Mouse (Mus musculus) heart, embryonic 14.5 days (tissue): ENCODE measurements around the gene Ctsw. TPM values are rescaled to one million over a fixed set of nuclear protein-coding genes. Genes with fewer than 3 reads are reported as not detected.

Experiments used
- ATAC-seq: fragments of 200-750 bp; cut with Nextera tagmentation; 2 replicates; pipeline ENCODE4 v1.8.0; 2017; ENCODE audit warnings: low read depth, moderate TSS enrichment; ENCODE audit not compliant: insufficient number of reproducible peaks, insufficient read depth, low FRiP score
- H3K27ac ChIP-seq, 2 experiments: fragments of 200-500 bp in 1 of 2; fragments of 300-500 bp in 1 of 2; sonication (generic) in 1 of 2; replicated peaks in 1 of 2; 2 replicates each; pipeline ENCODE4 v1.5.1; 2012 to 2014; ENCODE audit warnings: low read depth in 2 of 2, low read length in 2 of 2, control low read depth in 1 of 2, mild to moderate bottlenecking in 1 of 2, mixed read lengths in 1 of 2; ENCODE audit not compliant: control insufficient read depth in 1 of 2, insufficient read depth in 1 of 2
- H3K27me3 ChIP-seq: fragments of 300-500 bp; sonication (generic); 2 replicates; pipeline ENCODE4 v1.6.1; 2014; ENCODE audit warnings: mild to moderate bottlenecking, low read length, control low read depth; ENCODE audit not compliant: control insufficient read depth, insufficient read depth
- H3K36me3 ChIP-seq: fragments of 300-500 bp; sonication (generic); 2 replicates; pipeline ENCODE4 v1.6.1; 2014; ENCODE audit warnings: mild to moderate bottlenecking, control low read depth, low read length, mixed read lengths; ENCODE audit not compliant: control insufficient read depth, insufficient read depth
- H3K4me1 ChIP-seq, 2 experiments: fragments of 200-500 bp in 1 of 2; fragments of 300-500 bp in 1 of 2; sonication (generic) in 1 of 2; 2 replicates each; pipeline ENCODE4 v1.6.1; 2012 to 2014; ENCODE audit warnings: low read length in 2 of 2, control low read depth in 1 of 2, mixed read lengths in 1 of 2; ENCODE audit not compliant: control insufficient read depth in 2 of 2, insufficient read depth in 2 of 2
- H3K4me2 ChIP-seq: fragments of 300-500 bp; sonication (generic); 2 replicates; pipeline ENCODE4 v1.6.1; 2014; ENCODE audit warnings: mild to moderate bottlenecking, low read length
- H3K4me3 ChIP-seq, 2 experiments: fragments of 200-500 bp in 1 of 2; fragments of 300-500 bp in 1 of 2; sonication (generic) in 1 of 2; 2 replicates each; pipeline ENCODE4 v1.5.1; 2012 to 2014; ENCODE audit warnings: low read length in 2 of 2, mild to moderate bottlenecking in 2 of 2, control low read depth in 1 of 2, low read depth in 1 of 2, moderate library complexity in 1 of 2; ENCODE audit not compliant: control insufficient read depth in 1 of 2, insufficient read depth in 1 of 2
- H3K9ac ChIP-seq: fragments of 300-500 bp; sonication (generic); 2 replicates; pipeline ENCODE4 v1.6.1; 2014; ENCODE audit warnings: mild to moderate bottlenecking, low read length
- H3K9me3 ChIP-seq: fragments of 300-500 bp; sonication (generic); 2 replicates; pipeline ENCODE4 v1.6.1; 2016; ENCODE audit warnings: low read length, control low read depth; ENCODE audit not compliant: control insufficient read depth
- WGBS: fragments of 180-500 bp; shearing (Covaris S2); extraction: QIAGEN DNeasy Blood & Tissue Kit; methylation state at CpG from one replicate; pipeline ENCODE4 v1.1.7; 2014; 5-methylcytosine and 5-hydroxymethylcytosine counted together
- polyA plus RNA-seq: library from polyadenylated mRNA; unstranded; fragments of >200 nt; fragmentation: Nextera tagmentation; extraction: Ambion mirVana; gene quantifications from 2 replicates; pipeline ENCODE4 v1.2.1, GENCODE M21; 2014

The Ctsw gene
- polyA plus RNA-seq, 1 experiment from 2014 or later = 1.4 TPM

GRCm38 (mm10) chr19:5471846-5472245, 3.5 kb upstream of the Ctsw start:
- no peaks in the 10 kb centered on the region for H3K27me3 ChIP-seq
- peaks cover 15% of the 10 kb centered on the region for H3K36me3 ChIP-seq
- H3K4me2 ChIP-seq = no peak overlapping the region
- peaks cover 7 to 18% of the 10 kb centered on the region in 2 experiments; a peak in 3 of 4 replicates for H3K4me1 ChIP-seq
- H3K9ac ChIP-seq = no peak overlapping the region
- H3K4me3 ChIP-seq = no peak overlapping the region
- H3K27ac ChIP-seq = no peak overlapping the region
- 61% methylated on average over 5 of the region's 5 CpGs for WGBS
- H3K9me3 ChIP-seq = no peaks in the 10 kb centered on the region
- no peak for ATAC-seq

- ATAC-seq = no peak
- no peak overlapping the region for H3K9ac ChIP-seq
- H3K9me3 ChIP-seq = no peaks in the 10 kb centered on the region
- H3K27me3 ChIP-seq = no peaks in the 10 kb centered on the region
- peaks cover 58% of the 10 kb centered on the region for H3K36me3 ChIP-seq
- peaks cover 2 to 6% of the 10 kb centered on the region in 2 experiments; a peak in 1 of 4 replicates for H3K4me1 ChIP-seq
- 83% methylated on average over 6 of the region's 6 CpGs for WGBS
- no peak overlapping the region for H3K4me2 ChIP-seq
- H3K27ac ChIP-seq = no peak overlapping the region
- no peak overlapping the region for H3K4me3 ChIP-seq
These were observed 1.3 kb downstream of the Ctsw start for GRCm38 (mm10) chr19:5466916-5467500.

GRCm38 (mm10) chr19:5465037-5465436, 3.3 kb downstream of the Ctsw start:
- WGBS = 92% methylated on average over 8 of the region's 8 CpGs
- Histone ChIP-seq H3K9ac (peak overlapping the region; percentile 70), H3K27me3 (no peaks in the 10 kb centered on the region), H3K9me3 (no peaks in the 10 kb centered on the region), H3K27ac (peak overlapping the region in 1 of 2 experiments; percentile 87; a peak in 1 of 4 replicates), H3K4me1 (peaks cover 4 to 13% of the 10 kb centered on the region in 2 experiments; a peak in 3 of 4 replicates), H3K4me2 (peak overlapping the region; percentile 59), H3K4me3 (peak overlapping the region in 1 of 2 experiments; percentile 28; a peak in 1 of 4 replicates), H3K36me3 (peaks cover 63% of the 10 kb centered on the region)
- no peak for ATAC-seq

GRCm38 (mm10) chr19:5463791-5464562, 4.3 kb downstream of the Ctsw start:
- peaks cover 63% of the 10 kb centered on the region for H3K36me3 ChIP-seq
- H3K27ac ChIP-seq = peak overlapping the region; percentile 80 to 87
- peak overlapping the region; percentile 28 to 35 for H3K4me3 ChIP-seq
- no peaks in the 10 kb centered on the region for H3K27me3 ChIP-seq
- H3K9me3 ChIP-seq = no peaks in the 10 kb centered on the region
- ATAC-seq = 0 out of 2 replicates have a peak, but pooled peaks have one; percentile 27
- H3K4me1 ChIP-seq = peaks cover 4 to 16% of the 10 kb centered on the region in 2 experiments
- WGBS = 33% methylated on average over 15 of the region's 15 CpGs
- H3K9ac ChIP-seq = peak overlapping the region; percentile 70
- H3K4me2 ChIP-seq = peak overlapping the region; percentile 59

- 86% methylated on average over 9 of the region's 9 CpGs for WGBS
- Histone ChIP-seq H3K27ac (no peak overlapping the region), H3K9ac (no peak overlapping the region), H3K4me3 (no peak overlapping the region), H3K4me2 (no peak overlapping the region), H3K4me1 (peaks cover 4 to 17% of the 10 kb centered on the region in 2 experiments), H3K27me3 (no peaks in the 10 kb centered on the region), H3K9me3 (no peaks in the 10 kb centered on the region), H3K36me3 (peaks cover 63% of the 10 kb centered on the region)
- no peak for ATAC-seq
These were observed 5.1 kb downstream of the Ctsw start for GRCm38 (mm10) chr19:5463212-5463611.

- Histone ChIP-seq H3K4me2 (peak overlapping the region; percentile 80), H3K9me3 (no peaks in the 10 kb centered on the region), H3K4me1 (peaks cover 6 to 21% of the 10 kb centered on the region in 2 experiments), H3K27ac (no peak overlapping the region), H3K4me3 (peak overlapping the region in 1 of 2 experiments; percentile 75; a peak in 2 of 4 replicates), H3K36me3 (peaks cover 46% of the 10 kb centered on the region), H3K27me3 (no peaks in the 10 kb centered on the region), H3K9ac (peak overlapping the region; percentile 80)
- ATAC-seq = no peak
- WGBS = 86% methylated on average over 6 of the region's 6 CpGs
These were observed 6.9 kb downstream of the Ctsw start for GRCm38 (mm10) chr19:5461411-5461810.

- 0 out of 2 replicates have a peak, but pooled peaks have one; percentile 14 for ATAC-seq
- peaks cover 11 to 30% of the 10 kb centered on the region in 2 experiments for H3K4me1 ChIP-seq
- peak within 1 kb of the TSS; percentile 80 for H3K4me2 ChIP-seq
- H3K27ac ChIP-seq = peak within 1 kb of the TSS; percentile 64 to 70; a peak in 2 of 4 replicates
- H3K4me3 ChIP-seq = peak within 1 kb of the TSS; percentile 75 to 85
- peaks cover 36% of the 10 kb centered on the region for H3K36me3 ChIP-seq
- WGBS = under 1% methylated on average over 32 of the region's 32 CpGs
- H3K9ac ChIP-seq = peak within 1 kb of the TSS; percentile 80
- H3K27me3 ChIP-seq = no peaks in the 10 kb centered on the region
- no peaks in the 10 kb centered on the region for H3K9me3 ChIP-seq
These were observed 7.8 kb downstream of the Ctsw start, which contains the start of gene Fibp for GRCm38 (mm10) chr19:5460465-5460911. Gene Fibp, plus strand, starts transcription at chr19:5460615.
